Mouse (Mus musculus): Measurements from ENCODE around the gene Rcn1.

GRCm38 (mm10) chr2:105386418-105386817 lies 12.7 kb downstream of the Rcn1 start:
- TF ChIP-seq MAX (IDR thresholded peaks at IDR 0.05): no peak
- TF ChIP-seq CTCF (IDR thresholded peaks at IDR 0.05; ENCODE audit: control insufficient read depth, insufficient read depth, insufficient read length): no peak
- TF ChIP-seq FOSL1 (IDR thresholded peaks at IDR 0.05; ENCODE audit: insufficient read depth, low read length, poor library complexity, severe bottlenecking): no peak

Data from C2C12 (cell line).